Mouse (Mus musculus) stomach, postnatal 0 days (tissue): Measurements from ENCODE around the gene Rho.

Experiments used
- CTCF ChIP-seq: IDR thresholded peaks from 2 replicates; pipeline ENCODE4 v1.5.1; 2016; ENCODE audit warnings: antibody characterized with exemption, low read depth, mild to moderate bottlenecking, moderate library complexity
- EP300 ChIP-seq: optimal IDR thresholded peaks from 2 replicates; pipeline ENCODE3; 2016; ENCODE audit warnings: antibody characterized with exemption

DNA sequence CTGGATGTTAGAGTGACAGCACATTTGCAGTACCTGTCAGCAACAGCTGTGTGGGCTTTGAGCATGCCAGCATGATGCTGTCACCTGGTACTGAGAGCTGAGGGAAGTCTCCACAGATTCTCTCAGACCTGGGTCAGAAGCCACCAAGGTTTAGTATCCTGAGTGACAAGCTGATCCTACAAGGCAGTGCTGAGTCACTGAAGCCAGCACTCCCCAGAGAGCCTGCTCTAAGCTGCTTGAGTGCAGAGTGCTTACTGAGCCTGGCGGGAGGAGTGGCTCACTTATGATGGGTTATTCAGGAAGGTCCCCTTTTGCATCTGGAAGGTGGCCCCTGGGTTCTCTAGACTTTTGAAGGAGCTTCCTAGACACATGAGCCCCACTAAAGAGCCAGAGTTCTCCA is 25.1 kb upstream of the Rho start:
- TF ChIP-seq CTCF (no peak), EP300 (no peak)
